In genomic region chr11:67921827-67922754, GRCm38 (mm10) we compare ENCODE assay signal across 8 mouse cellular contexts. TPM values are rescaled to one million over a fixed set of nuclear protein-coding genes. Genes with fewer than 3 reads are reported as not detected.
DNase-seq lines count a peak whose midpoint lies in the region; ATAC-seq and TF ChIP-seq lines count a peak whose summit lies in the region.

Gene Usp43, minus strand, starts transcription at chr11:67922153.

- WGBS in embryonic facial prominence, embryonic 13.5 days, result under 1% methylated on average over 59 of the region's 80 CpGs
- WGBS in heart, embryonic 13.5 days, result 1% methylated on average over 68 of the region's 80 CpGs
- WGBS in kidney, postnatal 0 days, result 1% methylated on average over 75 of the region's 80 CpGs

- DNase-seq in left cerebral cortex, adult 18-20 months (ENCODE audit: low spot score in 2 of 2), result peak; percentile 13 to 34
- DNase-seq in left cerebral cortex, adult 9 months (ENCODE audit: low spot score in 2 of 2), result no peak
- DNase-seq in kidney, postnatal 0 days (ENCODE audit: low spot score), result peak; percentile 86
- DNase-seq in lung, postnatal 10 days, result peak; percentile 91
- peak; percentile 20 for DNase-seq in retina, postnatal 7 days (ENCODE audit: low read depth, low spot score)

- peak; percentile 22; the same call in 1 of the 2 replicates for TF ChIP-seq CTCF in kidney, postnatal 0 days (IDR thresholded peaks at IDR 0.05; ENCODE audit: low read depth)

- H3K4me1 ChIP-seq in embryonic facial prominence, embryonic 13.5 days, result peaks cover 4% of the 10 kb centered on the region; the same call in 1 of the 2 replicates
- peaks cover 18% of the 10 kb centered on the region for H3K4me1 ChIP-seq in heart, embryonic 13.5 days
- H3K4me1 ChIP-seq in kidney, postnatal 0 days (replicated peaks; ENCODE audit: insufficient read depth, low read length), result peaks cover 11% of the 10 kb centered on the region; the same call in 1 of the 2 replicates

- peak within 1 kb of the TSS; percentile 72 for H3K4me3 ChIP-seq in embryonic facial prominence, embryonic 13.5 days
- H3K4me3 ChIP-seq in heart, embryonic 13.5 days, result peak within 1 kb of the TSS; percentile 80
- H3K4me3 ChIP-seq in kidney, postnatal 0 days (replicated peaks; ENCODE audit: low read depth, low read length), result peak within 1 kb of the TSS; percentile 78

- H3K36me3 ChIP-seq in embryonic facial prominence, embryonic 13.5 days, result no peaks in the 10 kb centered on the region
- no peaks in the 10 kb centered on the region for H3K36me3 ChIP-seq in heart, embryonic 13.5 days
- no peaks in the 10 kb centered on the region for H3K36me3 ChIP-seq in kidney, postnatal 0 days (ENCODE audit: insufficient read depth, low read length)

- peak; percentile 49; the same call in 1 of the 2 replicates for ATAC-seq in embryonic facial prominence, embryonic 13.5 days (ENCODE audit: insufficient number of reproducible peaks, insufficient read depth, low FRiP score, low TSS enrichment, low read depth)
- peak; percentile 38 for ATAC-seq in heart, embryonic 13.5 days (ENCODE audit: extremely low read depth, insufficient number of reproducible peaks, low FRiP score, low TSS enrichment)
- peak; percentile 91 for ATAC-seq in kidney, postnatal 0 days (replicated peaks; ENCODE audit: low FRiP score, low read depth)
- no peak for ATAC-seq in monocyte, adult 5-6 weeks (replicated peaks; ENCODE audit: insufficient number of reproducible peaks, low FRiP score, low TSS enrichment, poor library complexity, severe bottlenecking)

- peak within 1 kb of the TSS; percentile 100 for H3K4me2 ChIP-seq in embryonic facial prominence, embryonic 13.5 days
- peak within 1 kb of the TSS; percentile 99 for H3K4me2 ChIP-seq in heart, embryonic 13.5 days
- H3K4me2 ChIP-seq in kidney, postnatal 0 days (ENCODE audit: low read length), result peak within 1 kb of the TSS; percentile 100

- H3K9me3 ChIP-seq in embryonic facial prominence, embryonic 13.5 days, result no peaks in the 10 kb centered on the region
- no peaks in the 10 kb centered on the region for H3K9me3 ChIP-seq in heart, embryonic 13.5 days
- H3K9me3 ChIP-seq in kidney, postnatal 0 days (replicated peaks; ENCODE audit: low read length), result no peaks in the 10 kb centered on the region

- H3K9ac ChIP-seq in embryonic facial prominence, embryonic 13.5 days, result peak within 1 kb of the TSS; percentile 74
- peak within 1 kb of the TSS; percentile 82 for H3K9ac ChIP-seq in heart, embryonic 13.5 days
- peak within 1 kb of the TSS; percentile 79 for H3K9ac ChIP-seq in kidney, postnatal 0 days (ENCODE audit: low read depth, low read length)

- H3K27ac ChIP-seq in embryonic facial prominence, embryonic 13.5 days, result peak within 1 kb of the TSS; percentile 48; the same call in 1 of the 2 replicates
- H3K27ac ChIP-seq in heart, embryonic 13.5 days (replicated peaks), result peak within 1 kb of the TSS; percentile 57
- peak within 1 kb of the TSS; percentile 94 for H3K27ac ChIP-seq in kidney, postnatal 0 days

- peaks cover 36% of the 10 kb centered on the region for H3K27me3 ChIP-seq in embryonic facial prominence, embryonic 13.5 days
- H3K27me3 ChIP-seq in heart, embryonic 13.5 days (replicated peaks), result peaks cover 27% of the 10 kb centered on the region
- H3K27me3 ChIP-seq in kidney, postnatal 0 days (ENCODE audit: insufficient read depth, low read length), result no peaks in the 10 kb centered on the region

RNA-seq across cellular contexts. Expression of gene Usp43, which starts in this region (rescaled TPM):
- 1 to 10 TPM; 2.7 to 2.8 TPM for total RNA-seq in left cerebral cortex, adult 18-20 months (2021)
- polyA plus RNA-seq in embryonic facial prominence, embryonic 13.5 days (2015; fragmentation: Nextera tagmentation; extraction: Ambion mirVana), result 0.93 and 1.3 TPM in 2 replicates
- 0.80 and 0.87 TPM in 2 replicates for polyA plus RNA-seq in heart, embryonic 13.5 days (2015; fragmentation: Nextera tagmentation; extraction: Ambion mirVana)
- polyA plus RNA-seq in kidney, postnatal 0 days (2015; fragmentation: Nextera tagmentation; extraction: Ambion mirVana), result 1.8 and 2.3 TPM in 2 replicates
- total RNA-seq in monocyte, adult 5-6 weeks (2017), result not detected in 3 replicates

Comparison
In these comparisons a context has a peak if more than half of its experiments do, and no peak if none do; other contexts are left out.
1. DNase-seq: peak in left cerebral cortex, adult 18-20 months (2 of 2), kidney, postnatal 0 days (single experiment), lung, postnatal 10 days (single experiment) and retina, postnatal 7 days (single experiment); none in left cerebral cortex, adult 9 months (0 of 2).
2. Peak in ATAC-seq, H3K4me3 ChIP-seq, H3K27ac ChIP-seq, H3K9ac ChIP-seq and H3K4me2 ChIP-seq in heart, embryonic 13.5 days; RNA of the gene not detected or under 1 TPM.
3. Peak in every context shown above with its lines, with median percentiles within 50 percentile points of each other: H3K27ac ChIP-seq, H3K4me2 ChIP-seq, H3K4me3 ChIP-seq and H3K9ac ChIP-seq.